Mouse (Mus musculus) spleen, postnatal 4 days (tissue): ENCODE measurements at regions not wholly inside any gene's neighbourhood (a gene's known extent, or its start where the extent isn't known, plus 50 kb on each side); places are given as distances from the start of the nearest gene placed in this dataset.

Experiments used
- DNase-seq, 2 experiments: peaks; one replicate each; pipeline ENCODE4 v3.0.0; 2022; ENCODE audit warnings: low spot score in 2 of 2

- DNase-seq = no peak
Measured at GRCm38 (mm10) chr2:171192181-171192580, 460.6 kb downstream of the Dok5 start.
